Mouse (Mus musculus) liver, embryonic 11.5 days (tissue): Measurements from ENCODE around the gene Ppm1f. TPM values are rescaled to one million over a fixed set of nuclear protein-coding genes. Genes with fewer than 3 reads are reported as not detected.

Experiments used
- ATAC-seq: fragments of 200-750 bp; cut with Nextera tagmentation; replicated peaks from 2 replicates; pipeline ENCODE4 v1.8.0; 2017; ENCODE audit warnings: moderate number of reproducible peaks, mild to moderate bottlenecking, moderate TSS enrichment, moderate library complexity; ENCODE audit not compliant: low FRiP score
- DNase-seq: peaks from one replicate; pipeline ENCODE4 v3.0.0-alpha.2; 2017; ENCODE audit warnings: low spot score
- H3K27ac ChIP-seq: fragments of 300-500 bp; sonication (generic); 2 replicates; pipeline ENCODE4 v1.5.1; 2014; ENCODE audit warnings: mild to moderate bottlenecking, low read depth, low read length, control low read depth
- H3K27me3 ChIP-seq: fragments of 300-500 bp; sonication (generic); replicated peaks from 2 replicates; pipeline ENCODE4 v1.6.1; 2014; ENCODE audit warnings: low read length, mixed read lengths; ENCODE audit not compliant: control insufficient read depth, insufficient read depth
- H3K36me3 ChIP-seq: fragments of 300-500 bp; sonication (generic); 2 replicates; pipeline ENCODE4 v1.6.1; 2014; ENCODE audit warnings: mild to moderate bottlenecking, low read length, moderate library complexity, mixed read lengths; ENCODE audit not compliant: control insufficient read depth, insufficient read depth
- H3K4me1 ChIP-seq: fragments of 300-500 bp; sonication (generic); replicated peaks from 2 replicates; pipeline ENCODE4 v1.6.1; 2014; ENCODE audit warnings: low read length, mixed read lengths; ENCODE audit not compliant: control insufficient read depth, insufficient read depth
- H3K4me2 ChIP-seq: fragments of 300-500 bp; sonication (generic); 2 replicates; pipeline ENCODE4 v1.6.1; 2014; ENCODE audit warnings: mild to moderate bottlenecking, control low read depth, moderate library complexity
- H3K4me3 ChIP-seq: fragments of 300-500 bp; sonication (generic); 2 replicates; pipeline ENCODE4 v1.5.1; 2014; ENCODE audit warnings: low read depth, low read length, control low read depth
- H3K9ac ChIP-seq: fragments of 300-500 bp; sonication (generic); 2 replicates; pipeline ENCODE4 v1.6.1; 2014; ENCODE audit warnings: low read depth, low read length, control low read depth
- H3K9me3 ChIP-seq: fragments of 300-500 bp; sonication (generic); 2 replicates; pipeline ENCODE4 v1.6.1; 2016; ENCODE audit warnings: low read length, inconsistent platforms, mixed read lengths; ENCODE audit not compliant: control insufficient read depth
- WGBS: fragments of 180-500 bp; shearing (Covaris S2); extraction: QIAGEN DNeasy Blood & Tissue Kit; methylation state at CpG from one replicate; pipeline ENCODE4 v1.1.7; 2014; 5-methylcytosine and 5-hydroxymethylcytosine counted together
- polyA plus RNA-seq: library from polyadenylated mRNA; unstranded; fragments of >200 nt; fragmentation: Nextera tagmentation; extraction: Ambion mirVana; gene quantifications from 2 replicates; pipeline ENCODE4 v1.2.1, GENCODE M21; 2014

Ppm1f gene
- polyA plus RNA-seq, 1 experiment from 2014 or later = 20.0 TPM

GRCm38 (mm10) chr16:16965149-16965548 lies 68.9 kb downstream of the Ppm1f start:
- DNase-seq = no peak
- Histone ChIP-seq H3K27me3 (no peaks in the 10 kb centered on the region), H3K36me3 (no peaks in the 10 kb centered on the region), H3K4me3 (no peak overlapping the region), H3K4me1 (peaks cover 2% of the 10 kb centered on the region; the same call in 1 of the 2 replicates), H3K4me2 (no peak overlapping the region), H3K9me3 (no peaks in the 10 kb centered on the region), H3K27ac (no peak overlapping the region), H3K9ac (no peak overlapping the region)
- 18% methylated on average over 1 of the region's 1 CpGs for WGBS
- peak; percentile 85 for ATAC-seq

GRCm38 (mm10) chr16:16966290-16966689 lies 70.0 kb downstream of the Ppm1f start:
- Histone ChIP-seq H3K27ac (no peak overlapping the region), H3K4me2 (no peak overlapping the region), H3K9me3 (no peaks in the 10 kb centered on the region), H3K27me3 (no peaks in the 10 kb centered on the region), H3K36me3 (no peaks in the 10 kb centered on the region), H3K4me1 (peaks cover 2% of the 10 kb centered on the region; the same call in 1 of the 2 replicates), H3K9ac (no peak overlapping the region), H3K4me3 (no peak overlapping the region)
- no peak for DNase-seq
- ATAC-seq = no peak

Other genes with a start within 250 kb of the Ppm1f start
- not detected in 2 replicates for gene Olfr19, start 220.1 kb upstream of the Ppm1f start, polyA plus RNA-seq
- not detected in 2 replicates for gene Spag6l, start 67.0 kb upstream of the Ppm1f start, polyA plus RNA-seq
- not detected in 2 replicates for gene Igll1, start 32.5 kb upstream of the Ppm1f start, polyA plus RNA-seq
- gene Top3b, start 25.7 kb upstream of the Ppm1f start, polyA plus RNA-seq = 55.0 and 56.7 TPM in 2 replicates
- gene Vpreb1, start 25.6 kb upstream of the Ppm1f start, polyA plus RNA-seq = 0.61 and 0.93 TPM in 2 replicates
- gene Mapk1, start 86.9 kb downstream of the Ppm1f start, polyA plus RNA-seq = 177 and 190 TPM in 2 replicates
- 9.9 and 11.0 TPM in 2 replicates for gene Ypel1, start 173.2 kb downstream of the Ppm1f start, polyA plus RNA-seq
- gene Ppil2, start 214.8 kb downstream of the Ppm1f start, polyA plus RNA-seq = 111 TPM in 2 replicates
- 52.6 and 56.8 TPM in 2 replicates for gene 2610318N02Rik, start 228.7 kb downstream of the Ppm1f start, polyA plus RNA-seq
- 96.3 and 108 TPM in 2 replicates for gene Sdf2l1, start 235.9 kb downstream of the Ppm1f start, polyA plus RNA-seq
- gene Ydjc, start 248.2 kb downstream of the Ppm1f start, polyA plus RNA-seq = 33.5 and 34.2 TPM in 2 replicates